Mouse (Mus musculus) heart, postnatal 0 days (tissue): Measurements from ENCODE around the gene Ntn3. TPM values are rescaled to one million over a fixed set of nuclear protein-coding genes. Genes with fewer than 3 reads are reported as not detected.

Source experiments
- ATAC-seq: fragments of 200-750 bp; cut with Nextera tagmentation; 2 replicates; pipeline ENCODE4 v1.8.0; 2017; ENCODE audit warnings: low read depth, moderate number of reproducible peaks, moderate library complexity; ENCODE audit not compliant: insufficient read depth
- DNase-seq: peaks from one replicate; pipeline ENCODE4 v3.0.0-alpha.2; 2016; ENCODE audit warnings: low spot score
- H3K27ac ChIP-seq: fragments of 300-500 bp; sonication (generic); 2 replicates; pipeline ENCODE4 v1.5.1; 2014; ENCODE audit warnings: low read depth, mild to moderate bottlenecking
- H3K27me3 ChIP-seq: fragments of 300-500 bp; sonication (generic); 2 replicates; pipeline ENCODE4 v1.6.1; 2014; ENCODE audit warnings: low read length, mixed read lengths; ENCODE audit not compliant: control insufficient read depth, insufficient read depth
- H3K36me3 ChIP-seq: fragments of 300-500 bp; sonication (generic); replicated peaks from 2 replicates; pipeline ENCODE4 v1.6.1; 2014; ENCODE audit warnings: low read length, mixed read lengths; ENCODE audit not compliant: control insufficient read depth, insufficient read depth
- H3K4me1 ChIP-seq: fragments of 300-500 bp; sonication (generic); 2 replicates; pipeline ENCODE4 v1.6.1; 2014; ENCODE audit warnings: antibody characterized with exemption; ENCODE audit not compliant: control insufficient read depth, insufficient read depth
- H3K4me2 ChIP-seq: fragments of 300-500 bp; sonication (generic); 2 replicates; pipeline ENCODE4 v1.6.1; 2014; ENCODE audit warnings: low read depth, mild to moderate bottlenecking, low read length, moderate library complexity
- H3K4me3 ChIP-seq: fragments of 300-500 bp; sonication (generic); 2 replicates; pipeline ENCODE4 v1.5.1; 2014; ENCODE audit warnings: low read depth, low read length
- H3K9ac ChIP-seq: fragments of 300-500 bp; sonication (generic); replicated peaks from 2 replicates; pipeline ENCODE4 v1.6.1; 2014; ENCODE audit warnings: low read depth, low read length, mixed read lengths
- H3K9me3 ChIP-seq: fragments of 300-500 bp; sonication (generic); replicated peaks from 2 replicates; pipeline ENCODE4 v1.6.1; 2016; ENCODE audit warnings: low read length; ENCODE audit not compliant: control insufficient read depth
- CTCF ChIP-seq: IDR thresholded peaks from 2 replicates; pipeline ENCODE4 v1.5.1; 2016; ENCODE audit warnings: antibody characterized with exemption, control low read depth, low read depth
- EP300 ChIP-seq: IDR thresholded peaks from 2 replicates; pipeline ENCODE4 v1.6.1; 2016; ENCODE audit warnings: antibody characterized with exemption, low read depth
- WGBS: fragments of 180-500 bp; shearing (Covaris S2); extraction: QIAGEN DNeasy Blood & Tissue Kit; methylation state at CpG from one replicate; pipeline ENCODE4 v1.1.7; 2014; 5-methylcytosine and 5-hydroxymethylcytosine counted together
- polyA plus RNA-seq: library from polyadenylated mRNA; unstranded; fragments of >200 nt; fragmentation: Nextera tagmentation; extraction: Ambion mirVana; gene quantifications from 2 replicates; pipeline ENCODE4 v1.2.1, GENCODE M21; 2015
- total RNA-seq: library from RNA; depleted of rRNA; stranded (reverse); fragments of >200 nt; gene quantifications from 2 replicates; pipeline ENCODE4 v1.2.3, GENCODE M21; 2014; ENCODE audit warnings: low replicate concordance

Gene Ntn3
- total and polyA plus RNA-seq, 2 experiments from 2014 or later = 0.59 to 7.3 TPM

DNA sequence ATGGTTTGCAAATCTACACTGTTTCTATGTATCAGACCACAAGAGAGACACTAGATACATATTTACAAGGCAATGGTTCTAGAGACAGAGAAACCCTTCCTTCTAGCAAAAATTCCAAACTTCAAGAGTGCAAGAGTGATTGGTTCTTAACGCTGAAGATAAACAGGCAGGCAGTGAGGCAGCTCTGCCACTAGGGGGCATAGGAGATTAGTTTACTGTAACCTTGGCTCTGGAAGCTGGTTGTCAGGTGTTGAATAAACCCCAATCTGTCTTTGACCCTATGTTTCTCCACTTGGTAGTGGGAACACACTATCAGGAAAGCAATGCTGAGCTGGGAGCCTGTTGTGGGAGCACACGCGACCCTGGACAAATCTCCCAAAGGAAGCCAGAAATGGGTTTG is 35.9 kb downstream of the Ntn3 start:
- 6% methylated on average over 3 of the region's 3 CpGs for WGBS
- DNase-seq = peak; percentile 62
- H3K9ac ChIP-seq = no peak overlapping the region

GRCm38 (mm10) chr17:24171738-24172137 is 37.6 kb downstream of the Ntn3 start:
- Histone ChIP-seq H3K4me3 (no peak overlapping the region), H3K9me3 (no peaks in the 10 kb centered on the region), H3K27me3 (no peaks in the 10 kb centered on the region), H3K4me2 (no peak overlapping the region), H3K36me3 (peaks cover 5% of the 10 kb centered on the region), H3K4me1 (peaks cover 14% of the 10 kb centered on the region), H3K27ac (no peak overlapping the region), H3K9ac (0 out of 2 replicates have a peak overlapping the region, but pooled peaks have one; percentile 12)
- no peak for ATAC-seq
- DNase-seq = no peak
- WGBS = 78% methylated on average over 4 of the region's 4 CpGs
- no peak for TF ChIP-seq CTCF
- no peak for TF ChIP-seq EP300

More for the DNA sequence above, 35.9 kb downstream of the Ntn3 start:
- Histone ChIP-seq H3K27ac (no peak overlapping the region), H3K4me3 (no peak overlapping the region), H3K4me1 (peaks cover 6% of the 10 kb centered on the region; the same call in 1 of the 2 replicates), H3K9me3 (no peaks in the 10 kb centered on the region), H3K27me3 (no peaks in the 10 kb centered on the region), H3K4me2 (no peak overlapping the region), H3K36me3 (no peaks in the 10 kb centered on the region)
- peak; percentile 94 for TF ChIP-seq CTCF
- TF ChIP-seq EP300 = no peak
- no peak for ATAC-seq

GRCm38 (mm10) chr17:24170729-24171128 is 38.6 kb downstream of the Ntn3 start:
- ATAC-seq = no peak
- Histone ChIP-seq H3K4me3 (no peak overlapping the region), H3K27me3 (no peaks in the 10 kb centered on the region), H3K9me3 (no peaks in the 10 kb centered on the region), H3K4me2 (no peak overlapping the region), H3K36me3 (peaks cover 8% of the 10 kb centered on the region), H3K9ac (no peak overlapping the region), H3K4me1 (peaks cover 14% of the 10 kb centered on the region), H3K27ac (no peak overlapping the region)
- no peak for DNase-seq
- TF ChIP-seq EP300 = no peak
- no peak for TF ChIP-seq CTCF
- 61% methylated on average over 5 of the region's 5 CpGs for WGBS

GRCm38 (mm10) chr17:24170125-24170524 is 39.2 kb downstream of the Ntn3 start:
- Histone ChIP-seq H3K9me3 (no peaks in the 10 kb centered on the region), H3K4me2 (peak overlapping the region; percentile 86), H3K36me3 (peaks cover 14% of the 10 kb centered on the region), H3K27me3 (no peaks in the 10 kb centered on the region), H3K27ac (no peak overlapping the region; the same call in 1 of the 2 replicates), H3K4me1 (peaks cover 18% of the 10 kb centered on the region), H3K9ac (peak overlapping the region; percentile 86; the same call in 1 of the 2 replicates), H3K4me3 (peak overlapping the region; percentile 75)
- TF ChIP-seq CTCF = no peak
- TF ChIP-seq EP300 = no peak
- ATAC-seq (no peak), DNase-seq (no peak)
- WGBS = 59% methylated on average over 3 of the region's 3 CpGs

GRCm38 (mm10) chr17:24169317-24170065 is 39.8 kb downstream of the Ntn3 start, which contains the start of gene Atp6v0c:
Atp6v0c (minus strand) TSS chr17:24169702.
- peak within 1 kb of the TSS; percentile 86 for H3K4me2 ChIP-seq
- no peaks in the 10 kb centered on the region for H3K27me3 ChIP-seq
- no peaks in the 10 kb centered on the region for H3K9me3 ChIP-seq
- peak within 1 kb of the TSS; percentile 75 for H3K4me3 ChIP-seq
- H3K9ac ChIP-seq = peak within 1 kb of the TSS; percentile 86
- peaks cover 15% of the 10 kb centered on the region for H3K36me3 ChIP-seq
- DNase-seq (peak; percentile 94), ATAC-seq (peak; percentile 89)
- peak within 1 kb of the TSS; percentile 96 for H3K27ac ChIP-seq
- TF ChIP-seq EP300 = peak; percentile 76
- no peak for TF ChIP-seq CTCF
- H3K4me1 ChIP-seq = peaks cover 18% of the 10 kb centered on the region
- WGBS = under 1% methylated on average over 56 of the region's 58 CpGs
